5 mouse cellular contexts compared by ENCODE assay signal in the genomic region with DNA sequence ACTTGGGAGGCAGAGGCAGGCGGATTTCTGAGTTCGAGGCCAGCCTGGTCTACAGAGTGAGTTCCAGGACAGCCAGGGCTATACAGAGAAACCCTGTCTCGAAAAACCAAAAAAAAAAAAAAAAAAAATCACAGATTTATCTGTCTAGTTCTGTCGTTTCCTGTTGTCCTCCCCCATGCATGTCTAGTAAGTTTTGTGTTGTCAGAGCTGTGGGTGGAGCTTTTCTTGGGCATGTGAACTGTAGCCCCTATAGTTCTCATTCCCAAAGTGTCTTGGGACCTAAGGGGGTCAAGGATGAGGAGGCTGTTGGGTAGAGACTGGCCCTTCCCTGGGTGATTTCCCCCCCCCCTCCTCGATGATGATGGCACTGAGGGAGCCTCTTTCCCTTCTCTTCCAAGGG. TPM values are rescaled to one million over a fixed set of nuclear protein-coding genes. Genes with fewer than 3 reads are reported as not detected.
"Had no signal": no experiment of that assay in that cellular context is flagged by ENCODE, and none has a peak within 500 bp of the region (broad histone marks: within the 10 kb centered on the region; RNA-seq: fewer than 3 reads in every experiment).

No protein-coding gene starts in this region.

RNA-seq across cellular contexts. Expression of a gene that starts 14.9 kb away (rescaled TPM):
- total RNA-seq: neutrophil, adult 5-6 weeks had no signal
- polyA plus RNA-seq: thymus, postnatal 0 days had no signal

RNA-seq across cellular contexts. Expression of a gene that starts 27.9 kb away (rescaled TPM):
- total RNA-seq: neutrophil, adult 5-6 weeks had no signal
- polyA plus RNA-seq: stomach, embryonic 14.5 days; stomach, postnatal 0 days; testis, adult 2 months had no signal

RNA-seq across cellular contexts. Expression of a gene that starts 32.3 kb away (rescaled TPM):
- total RNA-seq: neutrophil, adult 5-6 weeks had no signal
